Mouse (Mus musculus) v-Abl transformed pro-B cells (cell line): ENCODE data around the gene Tln2.

ENCODE experiments used
- in situ Hi-C, 2 experiments: fragments of 400-800 bp; cut with MboI; formaldehyde crosslinking; loops; one replicate each; pipeline ENCODE4 v1.15.1; 2025; ENCODE audit not compliant: unreplicated experiment in 2 of 2

Tln2 gene

DNA sequence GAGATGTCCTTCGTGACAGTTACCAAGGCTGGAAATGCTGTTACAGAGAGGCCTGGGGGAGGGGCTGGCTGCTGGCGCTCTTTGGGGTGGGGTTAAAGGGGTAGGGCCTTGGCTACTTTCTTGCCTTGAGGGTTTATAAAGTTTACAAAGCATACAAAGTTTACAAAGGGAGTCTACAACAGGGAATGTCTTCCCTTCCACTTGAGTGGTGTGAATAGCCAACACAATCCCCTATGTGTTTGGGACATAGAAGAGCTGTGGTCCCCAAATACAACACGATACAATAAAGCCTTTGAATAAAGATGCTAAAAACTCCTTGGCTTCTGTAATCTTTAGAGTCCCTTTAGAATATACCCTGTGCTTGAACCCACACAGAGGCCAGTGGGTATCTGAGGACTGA lies 389.5 kb downstream of the Tln2 start:
- in situ Hi-C loops: no loop called here
